Mouse (Mus musculus): Measurements from ENCODE around the gene Gm10322.

DNA sequence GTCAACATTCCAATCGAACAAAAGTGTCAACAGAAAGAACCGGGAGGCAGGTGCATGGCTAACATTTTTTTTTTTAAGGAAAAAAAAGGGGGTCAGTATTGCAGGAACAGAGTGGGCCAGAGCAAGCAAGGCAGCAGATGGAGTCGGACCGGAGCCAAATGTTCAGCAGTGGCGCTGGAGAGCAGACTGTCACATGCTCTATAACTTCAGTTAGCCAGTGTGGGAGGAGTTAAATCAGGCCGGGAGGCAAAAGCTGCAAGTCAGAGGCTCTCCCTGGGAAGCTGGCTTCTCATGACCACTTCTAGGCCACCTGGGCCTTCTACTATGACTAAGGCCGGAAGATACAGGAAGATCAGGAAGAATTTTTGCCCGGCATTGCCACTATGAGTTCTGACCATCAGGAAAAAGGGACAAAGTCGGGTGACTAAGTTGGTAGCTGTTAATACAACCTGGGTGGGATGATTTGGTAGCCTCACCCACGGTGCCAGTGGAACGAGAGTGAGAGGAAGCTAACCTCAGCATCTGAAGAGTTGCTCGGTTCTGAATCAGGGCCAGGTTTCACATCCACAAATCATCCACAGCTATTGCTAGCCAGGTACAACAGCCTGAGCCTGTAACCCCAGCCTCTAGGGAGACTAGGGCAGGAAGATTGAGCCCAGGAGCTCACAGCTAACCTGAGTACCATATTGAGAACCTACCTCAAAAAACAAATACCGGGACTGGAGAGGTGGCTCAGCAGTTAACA, 21.9 kb upstream of the Gm10322 start:
- no peak for TF ChIP-seq CTCF (IDR thresholded peaks at IDR 0.05; ENCODE audit: insufficient read depth, low read length)
- no peak for TF ChIP-seq POLR2A (IDR thresholded peaks at IDR 0.05; ENCODE audit: borderline replicate concordance, extremely low read depth, low read depth, low read length)

Data from lung, adult 2 months (tissue).